Mouse (Mus musculus) neural tube, embryonic 11.5 days (tissue): ENCODE data around the gene 6030452D12Rik. TPM values are rescaled to one million over a fixed set of nuclear protein-coding genes. Genes with fewer than 3 reads are reported as not detected.
A peak's percentile ranks its signal among the peaks of the same experiment; 100 is the strongest.

ENCODE experiments used
- ATAC-seq: fragments of 200-750 bp; cut with Nextera tagmentation; 2 replicates; pipeline ENCODE4 v1.8.0; 2017; ENCODE audit warnings: moderate number of reproducible peaks, mild to moderate bottlenecking, moderate TSS enrichment, moderate library complexity; ENCODE audit not compliant: insufficient read depth, low FRiP score, low TSS enrichment
- DNase-seq: peaks from one replicate; pipeline ENCODE4 v3.0.0-alpha.2; 2015; ENCODE audit warnings: low spot score
- H3K27ac ChIP-seq: fragments of 300-500 bp; sonication (generic); 2 replicates; pipeline ENCODE4 v1.5.1; 2014; ENCODE audit warnings: low read depth, mild to moderate bottlenecking, low read length
- H3K27me3 ChIP-seq: fragments of 300-500 bp; sonication (generic); 2 replicates; pipeline ENCODE4 v1.6.1; 2014; ENCODE audit warnings: mild to moderate bottlenecking, low read length, mixed read lengths; ENCODE audit not compliant: control insufficient read depth, insufficient read depth
- H3K36me3 ChIP-seq: fragments of 300-500 bp; sonication (generic); 2 replicates; pipeline ENCODE4 v1.6.1; 2014; ENCODE audit warnings: mild to moderate bottlenecking, low read length, moderate library complexity, mixed read lengths; ENCODE audit not compliant: control insufficient read depth, insufficient read depth
- H3K4me1 ChIP-seq: fragments of 300-500 bp; sonication (generic); 2 replicates; pipeline ENCODE4 v1.6.1; 2014; ENCODE audit warnings: low read length, mixed read lengths; ENCODE audit not compliant: control insufficient read depth, insufficient read depth
- H3K4me2 ChIP-seq: fragments of 300-500 bp; sonication (generic); 2 replicates; pipeline ENCODE4 v1.6.1; 2014; ENCODE audit warnings: low read depth, mild to moderate bottlenecking, moderate library complexity
- H3K4me3 ChIP-seq: fragments of 300-500 bp; sonication (generic); 2 replicates; pipeline ENCODE4 v1.5.1; 2014; ENCODE audit warnings: low read depth, low read length
- H3K9ac ChIP-seq: fragments of 300-500 bp; sonication (generic); 2 replicates; pipeline ENCODE4 v1.6.1; 2014; ENCODE audit warnings: mild to moderate bottlenecking, low read length
- H3K9me3 ChIP-seq: fragments of 300-500 bp; sonication (generic); 2 replicates; pipeline ENCODE4 v1.6.1; 2016; ENCODE audit warnings: low read length; ENCODE audit not compliant: control insufficient read depth
- WGBS: fragments of 180-500 bp; shearing (Covaris S2); extraction: QIAGEN DNeasy Blood & Tissue Kit; methylation state at CpG from one replicate; pipeline ENCODE4 v1.1.7; 2014; 5-methylcytosine and 5-hydroxymethylcytosine counted together
- polyA plus RNA-seq: library from polyadenylated mRNA; unstranded; fragments of >200 nt; fragmentation: Nextera tagmentation; extraction: Ambion mirVana; gene quantifications from 2 replicates; pipeline ENCODE4 v1.2.1, GENCODE M21; 2014

The 6030452D12Rik gene
- polyA plus RNA-seq, 1 experiment from 2014 or later = not detected

DNA sequence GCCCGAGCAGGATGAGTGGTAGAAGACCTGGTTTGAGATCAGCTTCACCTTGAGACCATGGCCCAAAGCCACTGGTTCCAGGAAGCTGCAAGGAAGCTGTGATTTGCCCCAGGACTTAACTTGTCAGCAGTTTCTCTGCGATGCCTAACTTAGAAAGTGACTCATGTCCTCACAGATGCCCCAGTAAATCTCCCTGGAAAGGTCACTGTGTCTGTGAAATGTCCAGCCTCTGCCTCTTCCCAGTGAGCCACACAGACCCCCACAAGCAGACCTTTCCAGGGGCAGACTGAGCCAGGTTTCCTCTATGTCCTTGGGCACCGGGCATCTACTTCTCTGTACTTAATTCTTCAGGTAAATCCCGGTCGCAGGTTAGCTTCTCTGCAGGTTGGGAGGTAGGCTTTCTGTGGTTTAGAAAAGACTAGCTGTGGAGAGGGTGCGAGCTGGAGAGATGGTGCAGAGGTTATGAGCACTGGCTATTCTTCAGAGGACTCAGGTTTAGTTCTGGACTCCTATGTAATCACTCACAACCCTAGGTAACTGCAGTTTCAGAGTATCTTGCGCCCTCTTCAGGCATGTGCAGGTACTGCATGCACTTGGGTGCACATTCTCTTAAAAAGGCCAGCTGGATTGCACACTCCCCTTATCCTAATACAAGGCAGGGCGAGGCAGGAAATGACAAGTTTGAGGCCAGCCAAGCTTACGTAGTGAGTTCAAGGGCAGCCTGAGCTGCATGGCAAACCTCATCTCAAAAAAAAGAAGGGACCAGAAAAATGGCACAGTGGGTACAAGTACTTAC is 27.1 kb downstream of the 6030452D12Rik start:
- no peak overlapping the region for H3K4me3 ChIP-seq
- no peaks in the 10 kb centered on the region for H3K9me3 ChIP-seq
- DNase-seq (no peak), ATAC-seq (no peak)
- 88% methylated on average over 9 of the region's 9 CpGs for WGBS
- H3K27me3 ChIP-seq = no peaks in the 10 kb centered on the region
- H3K4me2 ChIP-seq = no peak overlapping the region
- H3K27ac ChIP-seq = no peak overlapping the region
- H3K36me3 ChIP-seq = no peaks in the 10 kb centered on the region
- no peaks in the 10 kb centered on the region for H3K4me1 ChIP-seq
- no peak overlapping the region for H3K9ac ChIP-seq

DNA sequence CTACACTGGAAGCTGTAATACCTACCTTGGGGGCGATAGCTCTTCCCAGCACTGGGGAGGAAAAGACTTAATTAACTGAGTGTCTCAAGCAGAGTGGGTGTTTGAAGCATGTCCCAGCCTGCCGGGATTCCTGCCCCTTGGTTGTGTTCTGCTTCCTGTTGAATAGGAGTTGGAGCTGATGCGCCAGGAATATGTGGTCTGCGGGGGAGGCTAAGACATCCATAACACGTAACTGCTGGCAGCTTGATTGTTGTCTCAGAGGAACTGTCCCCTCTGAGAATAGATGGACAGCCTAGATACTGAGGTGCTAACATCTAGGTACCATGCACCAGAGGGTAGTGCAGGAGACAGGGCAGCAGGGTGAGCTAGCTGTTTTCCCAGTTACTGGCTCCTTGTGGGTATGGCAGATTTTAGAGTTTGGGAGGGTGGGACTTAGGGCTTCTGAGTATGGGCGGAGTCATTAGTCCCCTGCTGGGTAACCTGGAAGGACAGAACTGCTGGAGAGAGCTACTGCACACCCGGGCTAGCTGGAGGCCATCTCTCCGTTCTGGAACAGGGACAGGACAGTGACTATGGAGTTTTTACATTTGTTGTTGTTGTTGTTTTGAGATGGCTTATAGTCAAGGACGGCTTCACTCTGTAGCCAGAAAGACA is 28.4 kb downstream of the 6030452D12Rik start:
- Histone ChIP-seq H3K4me2 (no peak overlapping the region), H3K9ac (no peak overlapping the region), H3K4me1 (no peaks in the 10 kb centered on the region), H3K27ac (no peak overlapping the region), H3K9me3 (no peaks in the 10 kb centered on the region), H3K36me3 (no peaks in the 10 kb centered on the region), H3K4me3 (no peak overlapping the region), H3K27me3 (no peaks in the 10 kb centered on the region)
- ATAC-seq (no peak), DNase-seq (no peak)
- 83% methylated on average over 9 of the region's 9 CpGs for WGBS

- Histone ChIP-seq H3K4me2 (no peak overlapping the region), H3K27ac (no peak overlapping the region), H3K27me3 (no peaks in the 10 kb centered on the region), H3K9me3 (no peaks in the 10 kb centered on the region), H3K4me3 (no peak overlapping the region), H3K9ac (no peak overlapping the region), H3K36me3 (no peaks in the 10 kb centered on the region), H3K4me1 (no peaks in the 10 kb centered on the region)
- 97% methylated on average over 10 of the region's 10 CpGs for WGBS
- DNase-seq = no peak
- ATAC-seq = no peak
These were observed 29.7 kb downstream of the 6030452D12Rik start for GRCm38 (mm10) chr8:106529885-106530482.

GRCm38 (mm10) chr8:106530566-106530965 is 30.2 kb downstream of the 6030452D12Rik start:
- Histone ChIP-seq H3K27ac (no peak overlapping the region), H3K4me2 (no peak overlapping the region), H3K9me3 (no peaks in the 10 kb centered on the region), H3K4me1 (no peaks in the 10 kb centered on the region), H3K27me3 (no peaks in the 10 kb centered on the region), H3K9ac (no peak overlapping the region), H3K36me3 (no peaks in the 10 kb centered on the region), H3K4me3 (no peak overlapping the region)
- no peak for DNase-seq
- 74% methylated on average over 4 of the region's 4 CpGs for WGBS
- ATAC-seq = no peak

- Histone ChIP-seq H3K27ac (no peak overlapping the region), H3K27me3 (no peaks in the 10 kb centered on the region), H3K9ac (no peak overlapping the region), H3K9me3 (no peaks in the 10 kb centered on the region), H3K4me3 (no peak overlapping the region), H3K36me3 (no peaks in the 10 kb centered on the region), H3K4me1 (no peaks in the 10 kb centered on the region), H3K4me2 (no peak overlapping the region)
- no peak for DNase-seq
- 87% methylated on average over 7 of the region's 7 CpGs for WGBS
- no peak for ATAC-seq
These were observed 33.4 kb downstream of the 6030452D12Rik start for GRCm38 (mm10) chr8:106533709-106534108.

DNA sequence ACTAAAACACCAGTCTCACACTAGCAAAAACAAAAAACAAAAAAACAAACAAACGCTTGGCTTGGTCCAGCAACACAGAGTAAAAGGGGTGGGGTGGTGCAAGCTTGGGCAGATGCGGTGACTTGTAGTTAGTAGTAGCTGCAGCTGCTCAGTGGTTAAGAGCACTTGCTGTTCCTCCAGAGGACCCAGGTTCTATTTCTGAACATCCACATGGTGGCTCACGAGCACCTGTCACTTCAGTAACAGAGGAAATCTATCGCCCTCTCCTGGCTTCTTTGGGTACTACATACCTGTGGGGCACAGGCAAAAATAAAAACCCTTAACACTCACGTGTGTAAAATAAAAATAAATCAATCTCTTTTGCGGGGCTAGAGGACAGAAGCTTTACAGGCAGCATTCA is 34.1 kb downstream of the 6030452D12Rik start:
- Histone ChIP-seq H3K4me2 (no peak overlapping the region), H3K9me3 (no peaks in the 10 kb centered on the region), H3K4me3 (no peak overlapping the region), H3K36me3 (no peaks in the 10 kb centered on the region), H3K27me3 (no peaks in the 10 kb centered on the region), H3K4me1 (no peaks in the 10 kb centered on the region), H3K27ac (no peak overlapping the region), H3K9ac (no peak overlapping the region)
- 45% methylated on average over 6 of the region's 6 CpGs for WGBS
- peak; percentile 65 for DNase-seq
- no peak for ATAC-seq

DNA sequence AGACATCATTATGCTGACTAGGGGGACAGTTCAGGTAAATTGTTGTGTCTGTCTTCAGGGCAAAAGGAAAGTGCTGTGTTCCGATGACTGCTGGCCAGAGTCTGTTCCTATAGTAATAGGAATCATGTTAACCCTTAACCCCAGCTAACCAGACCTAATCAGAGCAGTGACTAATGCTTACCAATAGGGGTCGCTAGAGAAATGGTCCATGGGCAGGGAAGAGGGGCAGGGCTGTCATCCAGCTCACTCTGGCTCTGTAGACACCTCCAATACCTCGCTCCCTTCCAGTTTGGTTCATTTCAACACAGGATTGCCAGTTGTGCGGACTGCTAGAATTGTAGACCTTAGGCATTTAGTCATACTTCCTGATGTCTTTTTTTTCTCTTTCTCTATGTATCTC is 35.1 kb downstream of the 6030452D12Rik start:
- 74% methylated on average over 4 of the region's 4 CpGs for WGBS
- ATAC-seq (no peak), DNase-seq (no peak)
- Histone ChIP-seq H3K4me3 (no peak overlapping the region), H3K27ac (no peak overlapping the region), H3K36me3 (no peaks in the 10 kb centered on the region), H3K9ac (no peak overlapping the region), H3K4me1 (no peaks in the 10 kb centered on the region), H3K9me3 (no peaks in the 10 kb centered on the region), H3K27me3 (no peaks in the 10 kb centered on the region), H3K4me2 (no peak overlapping the region)

- no peak for DNase-seq
- H3K4me2 ChIP-seq = no peak overlapping the region
- no peaks in the 10 kb centered on the region for H3K9me3 ChIP-seq
- 43% methylated on average over 5 of the region's 5 CpGs for WGBS
- no peaks in the 10 kb centered on the region for H3K36me3 ChIP-seq
- no peak for ATAC-seq
- H3K27ac ChIP-seq = no peak overlapping the region
- no peak overlapping the region for H3K4me3 ChIP-seq
- H3K4me1 ChIP-seq = no peaks in the 10 kb centered on the region
- no peaks in the 10 kb centered on the region for H3K27me3 ChIP-seq
- H3K9ac ChIP-seq = no peak overlapping the region
These were observed 38.9 kb downstream of the 6030452D12Rik start for GRCm38 (mm10) chr8:106539193-106539592.
